Mouse (Mus musculus) testis, adult 2 months (tissue): ENCODE measurements around the gene Fancl. TPM values are rescaled to one million over a fixed set of nuclear protein-coding genes. Genes with fewer than 3 reads are reported as not detected.
A peak's percentile ranks its signal among the peaks of the same experiment; 100 is the strongest.
"Not testable (repeated sequence)": the region's sequence is repeated elsewhere in the genome, so short reads cannot be mapped to it uniquely, and the experiment has no call there.

Source experiments
- H3K27ac ChIP-seq: fragments of 200-500 bp; 2 replicates; pipeline ENCODE4 v1.5.1; 2012; ENCODE audit warnings: low read depth, low read length; ENCODE audit not compliant: control insufficient read depth, insufficient read depth
- H3K27me3 ChIP-seq: fragments of 200-500 bp; 2 replicates; pipeline ENCODE4 v1.6.1; 2012; ENCODE audit warnings: mild to moderate bottlenecking, low read length, moderate library complexity; ENCODE audit not compliant: control insufficient read depth, insufficient read depth
- H3K36me3 ChIP-seq: fragments of 200-500 bp; 2 replicates; pipeline ENCODE4 v1.6.1; 2012; ENCODE audit warnings: mild to moderate bottlenecking, low read length; ENCODE audit not compliant: control insufficient read depth, insufficient read depth
- H3K4me1 ChIP-seq: fragments of 200-500 bp; 2 replicates; pipeline ENCODE4 v1.6.1; 2012; ENCODE audit warnings: low read length; ENCODE audit not compliant: control insufficient read depth, insufficient read depth
- H3K4me3 ChIP-seq: fragments of 200-500 bp; 2 replicates; pipeline ENCODE4 v1.5.1; 2012; ENCODE audit warnings: low read depth, mild to moderate bottlenecking, low read length, moderate library complexity, mixed read lengths; ENCODE audit not compliant: control insufficient read depth
- CTCF ChIP-seq: fragments of 200-500 bp; IDR thresholded peaks from 2 replicates; pipeline ENCODE4 v1.5.1; 2012; ENCODE audit warnings: low read depth, mild to moderate bottlenecking, inconsistent platforms, low read length, moderate library complexity; ENCODE audit not compliant: control insufficient read depth, insufficient read depth, insufficient replicate concordance
- POLR2A ChIP-seq: fragments of 200-500 bp; IDR thresholded peaks from 2 replicates; pipeline ENCODE4 v1.6.1; 2012; ENCODE audit warnings: low read depth, mild to moderate bottlenecking, inconsistent platforms, low read length, moderate library complexity; ENCODE audit not compliant: control insufficient read depth
- polyA plus RNA-seq: library from polyadenylated mRNA; depleted of rRNA; stranded (reverse); fragments of >200 nt; gene quantifications from 2 replicates; pipeline ENCODE4 v1.2.3, GENCODE M21; 2012; rRNA removed

Gene Fancl
- polyA plus RNA-seq = 7.7 and 11.8 TPM in 2 replicates

DNA sequence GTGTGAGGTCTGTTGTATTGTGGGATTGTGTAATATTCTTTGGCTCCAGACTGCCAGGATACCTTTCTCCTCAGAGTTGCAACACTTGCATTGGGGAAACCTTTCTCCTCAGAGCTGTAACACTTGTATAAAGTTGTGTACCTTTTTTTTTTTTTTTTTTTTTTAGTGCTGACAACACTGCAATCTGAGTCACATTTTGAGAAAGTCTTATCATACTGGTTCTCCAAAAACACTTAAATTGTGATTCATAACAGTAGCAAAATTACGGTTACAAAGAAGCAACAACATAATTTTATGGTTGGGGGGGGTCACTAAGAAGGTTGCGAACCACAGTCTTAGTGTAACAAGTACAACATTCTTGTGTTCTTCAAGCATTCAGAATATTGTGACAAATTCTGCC lies at the start of gene Fancl:
Gene Fancl (plus strand): TSS at position 165 of the 400 bp plus-strand sequence.
- no peaks in the 10 kb centered on the region for H3K27me3 ChIP-seq
- TF ChIP-seq POLR2A = no peak
- no peak for TF ChIP-seq CTCF
- H3K4me3 ChIP-seq = peak within 1 kb of the TSS; percentile 96
- H3K36me3 ChIP-seq = no peaks in the 10 kb centered on the region
- H3K27ac ChIP-seq = no peak within 1 kb of the TSS
- no peaks in the 10 kb centered on the region for H3K4me1 ChIP-seq

DNA sequence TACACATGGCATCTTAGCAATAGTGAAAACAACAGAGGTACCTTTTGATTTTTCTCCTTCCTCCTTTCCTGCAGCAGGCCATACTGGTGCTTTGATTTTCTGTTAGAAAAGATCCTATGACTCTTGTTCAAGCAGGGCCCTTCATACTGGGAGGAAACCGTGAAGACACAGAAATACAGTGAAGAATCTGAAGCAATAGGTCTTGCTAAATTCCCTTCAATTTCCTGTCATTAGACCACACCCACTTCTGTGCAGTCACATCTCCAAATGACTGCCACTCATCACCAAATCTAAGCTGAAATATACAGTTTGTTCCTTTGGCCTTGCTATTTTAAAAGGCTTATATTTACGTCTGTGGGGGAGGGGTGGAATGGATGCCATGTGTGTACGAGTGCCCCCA lies 49.1 kb upstream of the Fancl start:
- no peak overlapping the region for H3K27ac ChIP-seq
- no peaks in the 10 kb centered on the region for H3K4me1 ChIP-seq
- H3K36me3 ChIP-seq = no peaks in the 10 kb centered on the region
- TF ChIP-seq CTCF = no peak
- TF ChIP-seq POLR2A = no peak
- H3K4me3 ChIP-seq = no peak overlapping the region
- H3K27me3 ChIP-seq = no peaks in the 10 kb centered on the region

DNA sequence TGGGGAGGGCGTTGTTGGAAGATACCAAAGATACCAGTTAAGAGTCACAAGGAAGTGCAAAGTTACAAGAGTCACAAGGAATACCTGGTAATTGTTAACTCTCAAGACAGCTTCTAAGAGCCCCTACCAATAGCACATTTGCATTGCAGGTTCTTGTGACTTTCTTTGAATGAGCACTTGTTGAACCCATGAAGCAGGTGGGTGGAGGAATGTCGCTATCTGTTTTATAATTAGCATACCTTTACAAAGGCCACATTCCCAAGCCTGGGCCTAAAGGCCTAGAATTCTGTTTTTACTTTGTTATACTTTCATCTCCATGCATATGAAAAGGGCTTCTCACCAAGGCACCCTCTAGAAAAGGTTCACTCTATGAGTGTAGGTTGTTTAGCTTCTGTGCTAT lies 15.8 kb upstream of the Fancl start:
- H3K4me3 ChIP-seq, H3K4me1 ChIP-seq, H3K36me3 ChIP-seq, H3K27ac ChIP-seq, H3K27me3 ChIP-seq: not testable (repeated sequence)

DNA sequence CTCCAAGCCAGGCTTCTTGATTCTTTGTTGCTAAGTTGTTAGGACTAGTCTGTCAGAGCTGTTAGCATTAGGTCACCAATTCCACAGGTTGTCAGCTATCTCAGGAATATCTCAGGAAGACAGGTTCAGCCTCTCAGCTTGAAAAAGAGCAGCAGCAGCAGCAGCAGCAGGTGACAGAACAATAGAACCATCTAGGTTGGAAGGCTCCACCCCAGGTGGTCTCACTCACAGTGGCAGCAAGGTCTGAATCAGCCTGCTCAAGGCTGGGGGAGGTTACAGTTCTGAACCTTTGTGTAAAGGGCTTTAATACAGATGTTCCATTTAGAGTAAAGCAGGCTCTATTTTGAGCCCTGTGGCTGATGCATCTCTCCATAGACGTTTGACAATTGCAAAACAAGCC lies 14.0 kb upstream of the Fancl start:
- not testable (repeated sequence) for H3K27ac ChIP-seq, H3K4me1 ChIP-seq, H3K4me3 ChIP-seq, H3K27me3 ChIP-seq, H3K36me3 ChIP-seq

DNA sequence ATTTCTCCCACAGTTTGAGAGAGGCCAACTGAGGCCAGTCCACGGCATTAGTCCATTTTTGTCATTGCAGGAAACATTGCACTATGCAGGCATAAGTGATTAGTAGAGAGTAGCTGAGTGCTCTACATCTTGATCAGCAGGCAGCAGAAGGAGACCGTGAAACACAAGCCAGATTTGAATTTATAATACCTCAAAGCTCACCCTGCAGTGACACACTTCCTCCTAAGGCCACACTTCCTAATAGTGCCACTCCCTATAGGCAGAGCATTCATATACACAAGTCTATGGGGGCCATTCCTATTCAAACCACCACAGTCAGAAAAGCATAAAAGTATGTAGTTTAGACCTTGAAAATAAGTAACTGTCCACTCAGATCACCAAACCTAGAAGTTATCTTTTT lies 11.8 kb upstream of the Fancl start:
- TF ChIP-seq CTCF (no peak), POLR2A (no peak)
- no peaks in the 10 kb centered on the region for H3K27me3 ChIP-seq
- H3K27ac ChIP-seq = no peak overlapping the region
- H3K36me3 ChIP-seq = no peaks in the 10 kb centered on the region
- no peaks in the 10 kb centered on the region for H3K4me1 ChIP-seq
- no peak overlapping the region for H3K4me3 ChIP-seq

DNA sequence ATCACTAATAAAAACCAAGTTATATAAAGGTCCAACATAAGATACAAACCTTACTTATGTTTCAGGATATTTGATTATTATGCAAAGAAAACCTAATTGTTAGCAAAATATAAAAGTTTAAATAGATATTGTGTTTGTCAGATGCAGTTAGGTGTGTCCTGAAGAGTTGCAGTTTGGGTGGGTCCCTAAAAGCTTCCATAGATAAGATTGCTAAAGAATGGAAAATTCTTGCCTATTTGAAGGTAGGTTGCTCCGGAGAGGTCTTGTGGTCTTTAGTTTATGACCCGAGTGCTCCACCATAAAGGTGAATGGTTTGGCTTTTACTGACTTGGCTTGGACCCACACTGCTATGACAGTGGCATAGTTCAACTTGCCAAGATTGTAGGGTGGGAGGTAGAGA lies 7.9 kb upstream of the Fancl start:
- H3K36me3 ChIP-seq = no peaks in the 10 kb centered on the region
- H3K4me3 ChIP-seq = no peak overlapping the region
- H3K27ac ChIP-seq = no peak overlapping the region
- H3K4me1 ChIP-seq = no peaks in the 10 kb centered on the region
- TF ChIP-seq POLR2A = no peak
- TF ChIP-seq CTCF = no peak
- H3K27me3 ChIP-seq = no peaks in the 10 kb centered on the region

DNA sequence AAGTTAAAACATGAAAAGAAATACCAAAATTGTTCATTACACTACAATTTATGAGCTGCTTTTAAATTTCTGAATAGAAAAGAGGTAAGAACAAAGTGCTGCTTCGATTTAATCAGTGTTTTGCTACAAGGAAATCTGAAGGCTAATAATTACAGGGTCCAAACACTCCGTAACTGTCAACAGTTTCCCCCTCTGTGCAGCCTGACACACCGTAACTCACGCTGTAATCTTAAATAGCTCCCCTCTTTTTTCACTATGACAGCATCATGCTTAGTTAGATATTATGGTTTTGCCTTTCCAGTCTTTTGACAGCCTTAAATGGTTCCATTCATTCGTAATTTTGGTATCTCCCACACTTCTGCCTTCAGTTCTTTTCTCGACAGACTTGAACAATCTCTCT lies 4.4 kb upstream of the Fancl start:
- H3K27me3 ChIP-seq = no peaks in the 10 kb centered on the region

DNA sequence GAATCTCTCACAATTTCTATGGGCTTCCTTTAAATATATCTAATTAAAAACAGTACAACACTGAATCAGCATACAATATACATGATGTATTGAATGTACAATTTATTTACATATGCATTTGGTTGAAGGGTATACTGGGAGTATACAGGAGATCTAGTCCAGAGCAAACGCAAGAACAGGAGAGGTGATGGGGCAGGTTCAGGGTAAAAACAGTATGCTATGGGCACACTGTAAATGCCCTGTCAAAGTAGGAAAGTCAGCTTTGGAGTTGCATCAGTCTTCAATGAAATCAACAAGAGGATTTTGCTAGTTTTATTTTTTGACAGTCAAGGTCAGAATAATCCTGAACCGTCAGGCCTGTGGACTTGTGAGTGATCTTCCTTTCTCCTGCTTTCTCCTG lies 743 bp downstream of the Fancl start:
- TF ChIP-seq POLR2A = no peak
- TF ChIP-seq CTCF = no peak
- H3K27me3 ChIP-seq = no peaks in the 10 kb centered on the region
- H3K4me3 ChIP-seq = peak overlapping the region; percentile 96
- no peaks in the 10 kb centered on the region for H3K36me3 ChIP-seq
- H3K27ac ChIP-seq = no peak overlapping the region
- no peaks in the 10 kb centered on the region for H3K4me1 ChIP-seq

More for the DNA sequence above, 4.4 kb upstream of the Fancl start:
- no peaks in the 10 kb centered on the region for H3K4me1 ChIP-seq
- H3K4me3 ChIP-seq = no peak overlapping the region
- H3K27ac ChIP-seq = no peak overlapping the region
- TF ChIP-seq CTCF (no peak), POLR2A (no peak)
- H3K36me3 ChIP-seq = no peaks in the 10 kb centered on the region
